Mouse (Mus musculus) T-cell, adult 66 days (primary cell): Measurements from ENCODE around the gene St8sia4. TPM values are rescaled to one million over a fixed set of nuclear protein-coding genes. Genes with fewer than 3 reads are reported as not detected.

Experiments
- total RNA-seq, 2 experiments: library from RNA; stranded (reverse); gene quantifications; 3 replicates in 1 of 2; 4 replicates in 1 of 2; pipeline ENCODE4 v1.2.4; 2023

St8sia4 gene
- total RNA-seq: 10 to 100 TPM; 41.9 to 45.8 TPM

GRCm38 (mm10) chr1:95667435-95668252, at the start of gene St8sia4:
Gene St8sia4 (minus strand): TSS chr1:95667571.

